ENCODE assay signal across 8 mouse cellular contexts in the genomic region with DNA sequence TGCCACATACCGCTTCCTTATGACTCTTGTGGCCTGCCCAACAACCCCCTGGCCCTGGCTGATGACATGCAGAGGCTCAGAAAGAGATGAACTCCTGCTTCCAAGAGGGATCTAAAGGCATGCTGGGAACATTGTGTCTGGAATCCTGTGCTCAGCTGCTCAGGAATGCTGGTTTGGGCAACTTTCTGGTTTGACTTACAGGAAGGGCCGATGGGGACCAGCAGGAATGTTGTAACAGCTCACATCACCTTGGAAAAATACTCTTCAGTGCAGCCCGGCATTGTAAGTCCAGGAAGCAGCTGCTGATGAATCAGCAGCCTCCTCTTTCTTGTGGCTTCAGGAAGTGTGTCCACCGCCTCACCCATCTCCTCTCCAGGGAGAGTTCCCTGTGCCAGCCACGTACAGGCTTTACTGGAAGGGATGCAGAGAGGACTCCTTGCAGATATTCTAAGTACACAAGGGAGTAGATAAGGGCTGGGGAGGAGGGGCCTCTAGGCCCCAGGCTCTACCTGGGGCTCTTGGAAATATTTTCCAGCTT.
A peak's percentile ranks its signal among the peaks of the same experiment; 100 is the strongest.
DNase-seq lines count a peak whose midpoint lies in the region; ATAC-seq and TF ChIP-seq lines count a peak whose summit lies in the region.

No protein-coding gene starts in this region.

- no peak overlapping the region for H3K4me2 ChIP-seq in limb, embryonic 14.5 days (replicated peaks; ENCODE audit: low read depth, low read length, severe bottlenecking)

- no peaks in the 10 kb centered on the region for H3K36me3 ChIP-seq in embryonic facial prominence, embryonic 10.5 days (replicated peaks)
- no peaks in the 10 kb centered on the region for H3K36me3 ChIP-seq in limb, embryonic 14.5 days (ENCODE audit: control insufficient read depth, insufficient read depth, low read length)

- TF ChIP-seq POLR2A in limb, embryonic 14.5 days (IDR thresholded peaks at IDR 0.05; ENCODE audit: borderline replicate concordance, extremely low read depth, insufficient read depth, insufficient read length): no peak

- H3K4me3 ChIP-seq in embryonic facial prominence, embryonic 10.5 days: no peak overlapping the region
- no peak overlapping the region for H3K4me3 ChIP-seq in limb, embryonic 14.5 days (replicated peaks; ENCODE audit: low read length)

- 58% methylated on average over 5 of the region's 5 CpGs for whole genome bisulfite sequencing in embryonic facial prominence, embryonic 10.5 days
- WGBS in limb, embryonic 14.5 days: 37% methylated on average over 5 of the region's 5 CpGs

- intact Hi-C loops in heart, postnatal 14 days (cut with DNase I): loop anchor here (5.0 kb wide), 2 partner anchors 78 to 117 kb away; no protein-coding TSS in a partner anchor

- H3K27ac ChIP-seq in embryonic facial prominence, embryonic 10.5 days (replicated peaks): no peak overlapping the region
- peak overlapping the region; percentile 59 for H3K27ac ChIP-seq in limb, embryonic 14.5 days (replicated peaks; ENCODE audit: low read depth, low read length)

- H3K4me1 ChIP-seq in embryonic facial prominence, embryonic 10.5 days: peaks cover 31% of the 10 kb centered on the region
- peaks cover 57% of the 10 kb centered on the region for H3K4me1 ChIP-seq in limb, embryonic 14.5 days (ENCODE audit: control insufficient read depth, insufficient read depth, low read length)

- no peaks in the 10 kb centered on the region for H3K9me3 ChIP-seq in embryonic facial prominence, embryonic 10.5 days
- H3K9me3 ChIP-seq in limb, embryonic 14.5 days (ENCODE audit: control insufficient read depth, low read length): no peaks in the 10 kb centered on the region

- H3K27me3 ChIP-seq in embryonic facial prominence, embryonic 10.5 days (replicated peaks; ENCODE audit: low read depth, poor library complexity, severe bottlenecking): peaks cover 30% of the 10 kb centered on the region
- H3K27me3 ChIP-seq in limb, embryonic 14.5 days (ENCODE audit: control insufficient read depth, insufficient read depth, low read length): no peaks in the 10 kb centered on the region

- peak; percentile 33 for DNase-seq in ZHBTc4 (ENCODE audit: low read depth, low spot score)
- DNase-seq in embryonic facial prominence, embryonic 10.5 days (ENCODE audit: low spot score): peak; percentile 19
- DNase-seq in heart, postnatal 14 days: peak; percentile 54 to 55
- DNase-seq in limb, embryonic 14.5 days (ENCODE audit: low spot score): peak; percentile 46
- no peak for DNase-seq in ovary, postnatal 10 days (ENCODE audit: low spot score)
- DNase-seq in urinary bladder, postnatal 14 days (ENCODE audit: low spot score): no peak
- DNase-seq in cerebellum, postnatal 4 days (ENCODE audit: low spot score in 2 of 2): no peak

- H3K9ac ChIP-seq in limb, embryonic 14.5 days (ENCODE audit: low read depth, low read length, severe bottlenecking): no peak overlapping the region

- peak; percentile 45 for ATAC-seq in limb, embryonic 14.5 days (ENCODE audit: low FRiP score, low read depth)
- no peak for ATAC-seq in megakaryocyte-erythroid progenitor cell, adult 5-6 weeks (replicated peaks; ENCODE audit: low FRiP score, low TSS enrichment, poor library complexity, severe bottlenecking)

Comparison
In these comparisons a context has a peak if more than half of its experiments do, and no peak if none do; other contexts are left out.
1. DNase-seq: peak in ZHBTc4 (single experiment), embryonic facial prominence, embryonic 10.5 days (single experiment), heart, postnatal 14 days (2 of 2) and limb, embryonic 14.5 days (single experiment); none in ovary, postnatal 10 days (single experiment), urinary bladder, postnatal 14 days (single experiment) and cerebellum, postnatal 4 days (0 of 2).